Mouse (Mus musculus) small intestine, adult 2 months (tissue): Measurements from ENCODE around the gene Rreb1.

Source experiments
- CTCF ChIP-seq: fragments of 200-500 bp; IDR thresholded peaks from 2 replicates; pipeline ENCODE4 v1.5.1; 2012; ENCODE audit warnings: low read depth, mild to moderate bottlenecking, control low read depth, inconsistent platforms, low read length, moderate library complexity, mixed read lengths; ENCODE audit not compliant: insufficient replicate concordance, insufficient read length; ENCODE audit errors: extremely low read depth
- POLR2A ChIP-seq: fragments of 200-500 bp; IDR thresholded peaks from 2 replicates; pipeline ENCODE4 v1.6.1; 2012; ENCODE audit warnings: low read depth, mild to moderate bottlenecking, control low read depth, inconsistent platforms, low read length, moderate library complexity

- TF ChIP-seq CTCF (no peak), POLR2A (no peak)
Measured at GRCm38 (mm10) chr13:37804023-37804422, 25.8 kb downstream of the Rreb1 start.
